Mouse (Mus musculus) midbrain, embryonic 13.5 days (tissue): ENCODE measurements around the gene Rcbtb2. TPM values are rescaled to one million over a fixed set of nuclear protein-coding genes. Genes with fewer than 3 reads are reported as not detected.
"Not testable (repeated sequence)": the region's sequence is repeated elsewhere in the genome, so short reads cannot be mapped to it uniquely, and the experiment has no call there.

ENCODE experiments used
- ATAC-seq: fragments of 200-750 bp; cut with Nextera tagmentation; 2 replicates; pipeline ENCODE4 v1.8.0; 2017; ENCODE audit warnings: mild to moderate bottlenecking, moderate TSS enrichment, moderate library complexity
- H3K27ac ChIP-seq: fragments of 300-500 bp; sonication (generic); 2 replicates; pipeline ENCODE4 v1.5.1; 2015; ENCODE audit warnings: inconsistent platforms, mild to moderate bottlenecking, moderate library complexity
- H3K27me3 ChIP-seq: fragments of 300-500 bp; sonication (generic); 2 replicates; pipeline ENCODE4 v1.6.1; 2015; ENCODE audit warnings: mild to moderate bottlenecking, inconsistent platforms
- H3K36me3 ChIP-seq: fragments of 300-500 bp; sonication (generic); 2 replicates; pipeline ENCODE4 v1.6.1; 2015; ENCODE audit warnings: mild to moderate bottlenecking, inconsistent platforms
- H3K4me1 ChIP-seq: fragments of 300-500 bp; sonication (generic); replicated peaks from 2 replicates; pipeline ENCODE4 v1.6.1; 2015; ENCODE audit warnings: inconsistent platforms
- H3K4me2 ChIP-seq: fragments of 300-500 bp; sonication (generic); replicated peaks from 2 replicates; pipeline ENCODE4 v1.6.1; 2015; ENCODE audit warnings: moderate library complexity, mild to moderate bottlenecking, inconsistent platforms
- H3K4me3 ChIP-seq: fragments of 300-500 bp; sonication (generic); replicated peaks from 2 replicates; pipeline ENCODE4 v1.5.1; 2015; ENCODE audit warnings: mild to moderate bottlenecking, inconsistent platforms
- H3K9ac ChIP-seq: fragments of 300-500 bp; sonication (generic); replicated peaks from 2 replicates; pipeline ENCODE4 v1.6.1; 2015; ENCODE audit warnings: mild to moderate bottlenecking, inconsistent platforms
- H3K9me3 ChIP-seq: fragments of 300-500 bp; sonication (generic); 2 replicates; pipeline ENCODE4 v1.6.1; 2016; ENCODE audit warnings: mild to moderate bottlenecking, inconsistent platforms
- WGBS: fragments of 180-500 bp; shearing (Covaris S2); methylation state at CpG from one replicate; pipeline ENCODE4 v1.1.7; 2015; 5-methylcytosine and 5-hydroxymethylcytosine counted together
- polyA plus RNA-seq: library from polyadenylated mRNA; unstranded; fragments of >200 nt; fragmentation: Nextera tagmentation; extraction: Ambion mirVana; gene quantifications from 2 replicates; pipeline ENCODE4 v1.2.1, GENCODE M21; 2015

Gene Rcbtb2
- 103 and 104 TPM in 2 replicates for polyA plus RNA-seq

- H3K27me3 ChIP-seq = no peaks in the 10 kb centered on the region
- H3K4me2 ChIP-seq = no peak within 1 kb of the TSS
- no peaks in the 10 kb centered on the region for H3K36me3 ChIP-seq
- H3K9ac ChIP-seq = no peak within 1 kb of the TSS
- peaks cover 9% of the 10 kb centered on the region for H3K4me1 ChIP-seq
- H3K27ac ChIP-seq = no peak within 1 kb of the TSS
- H3K9me3 ChIP-seq = no peaks in the 10 kb centered on the region
- no peak for ATAC-seq
- WGBS = 69% methylated on average over 4 of the region's 4 CpGs
- H3K4me3 ChIP-seq = no peak within 1 kb of the TSS
Measured at GRCm38 (mm10) chr14:73122923-73123278, at the start of gene Rcbtb2. Gene Rcbtb2, plus strand, starts transcription at chr14:73123037.

- no peaks in the 10 kb centered on the region for H3K27me3 ChIP-seq
- H3K9me3 ChIP-seq = no peaks in the 10 kb centered on the region
- H3K9ac ChIP-seq = no peak overlapping the region
- H3K27ac ChIP-seq = no peak overlapping the region
- H3K4me1 ChIP-seq = no peaks in the 10 kb centered on the region
- no peaks in the 10 kb centered on the region for H3K36me3 ChIP-seq
- WGBS = 89% methylated on average over 2 of the region's 2 CpGs
- no peak for ATAC-seq
- H3K4me2 ChIP-seq = no peak overlapping the region
- H3K4me3 ChIP-seq = no peak overlapping the region
Measured at GRCm38 (mm10) chr14:73083563-73083962, 39.3 kb upstream of the Rcbtb2 start.

GRCm38 (mm10) chr14:73086425-73086824 is 36.4 kb upstream of the Rcbtb2 start:
- Histone ChIP-seq H3K27ac (no peak overlapping the region), H3K9ac (no peak overlapping the region), H3K4me1 (no peaks in the 10 kb centered on the region), H3K27me3 (no peaks in the 10 kb centered on the region), H3K9me3 (no peaks in the 10 kb centered on the region), H3K36me3 (no peaks in the 10 kb centered on the region), H3K4me2 (no peak overlapping the region), H3K4me3 (no peak overlapping the region)
- 64% methylated on average over 3 of the region's 3 CpGs for WGBS
- ATAC-seq = no peak

GRCm38 (mm10) chr14:73087247-73087646 is 35.6 kb upstream of the Rcbtb2 start:
- Histone ChIP-seq H3K4me1 (no peaks in the 10 kb centered on the region), H3K36me3 (no peaks in the 10 kb centered on the region), H3K27me3 (no peaks in the 10 kb centered on the region), H3K9ac (no peak overlapping the region), H3K4me3 (no peak overlapping the region), H3K27ac (no peak overlapping the region), H3K4me2 (no peak overlapping the region), H3K9me3 (no peaks in the 10 kb centered on the region)
- 91% methylated on average over 5 of the region's 5 CpGs for WGBS
- no peak for ATAC-seq

GRCm38 (mm10) chr14:73087746-73088145 is 35.1 kb upstream of the Rcbtb2 start:
- no peaks in the 10 kb centered on the region for H3K27me3 ChIP-seq
- H3K4me1 ChIP-seq = no peaks in the 10 kb centered on the region
- no peak overlapping the region for H3K4me3 ChIP-seq
- ATAC-seq = no peak
- H3K27ac ChIP-seq = no peak overlapping the region
- H3K4me2 ChIP-seq = no peak overlapping the region
- 91% methylated on average over 5 of the region's 5 CpGs for WGBS
- no peak overlapping the region for H3K9ac ChIP-seq
- H3K9me3 ChIP-seq = no peaks in the 10 kb centered on the region
- no peaks in the 10 kb centered on the region for H3K36me3 ChIP-seq

- Histone ChIP-seq H3K27me3 (no peaks in the 10 kb centered on the region), H3K36me3 (no peaks in the 10 kb centered on the region), H3K27ac (no peak overlapping the region), H3K9me3 (no peaks in the 10 kb centered on the region), H3K4me3 (no peak overlapping the region), H3K4me2 (no peak overlapping the region), H3K9ac (no peak overlapping the region), H3K4me1 (no peaks in the 10 kb centered on the region)
- no peak for ATAC-seq
- WGBS = 100% methylated on average over 1 of the region's 1 CpGs
Measured at GRCm38 (mm10) chr14:73088224-73088623, 34.6 kb upstream of the Rcbtb2 start.

GRCm38 (mm10) chr14:73092871-73093270 is 30.0 kb upstream of the Rcbtb2 start:
- whole genome bisulfite sequencing = 87% methylated on average over 3 of the region's 3 CpGs
- H3K9ac ChIP-seq = no peak overlapping the region
- ATAC-seq = no peak
- no peak overlapping the region for H3K4me3 ChIP-seq
- no peaks in the 10 kb centered on the region for H3K4me1 ChIP-seq
- no peak overlapping the region for H3K4me2 ChIP-seq
- H3K27me3 ChIP-seq = no peaks in the 10 kb centered on the region
- H3K9me3 ChIP-seq = no peaks in the 10 kb centered on the region
- no peaks in the 10 kb centered on the region for H3K36me3 ChIP-seq
- no peak overlapping the region for H3K27ac ChIP-seq

GRCm38 (mm10) chr14:73094802-73095550 is 27.9 kb upstream of the Rcbtb2 start:
- Histone ChIP-seq H3K36me3 (no peaks in the 10 kb centered on the region), H3K27me3 (no peaks in the 10 kb centered on the region), H3K9ac (no peak overlapping the region), H3K27ac (no peak overlapping the region), H3K4me2 (no peak overlapping the region), H3K9me3 (no peaks in the 10 kb centered on the region), H3K4me3 (no peak overlapping the region), H3K4me1 (no peaks in the 10 kb centered on the region)
- WGBS = 83% methylated on average over 13 of the region's 13 CpGs
- no peak for ATAC-seq

- no peak overlapping the region for H3K9ac ChIP-seq
- peak; percentile 50; the same call in 1 of the 2 replicates for ATAC-seq
- 45% methylated on average over 10 of the region's 10 CpGs for WGBS
- no peak overlapping the region for H3K4me3 ChIP-seq
- no peaks in the 10 kb centered on the region for H3K9me3 ChIP-seq
- no peaks in the 10 kb centered on the region for H3K36me3 ChIP-seq
- H3K27ac ChIP-seq = no peak overlapping the region
- H3K4me2 ChIP-seq = no peak overlapping the region
- no peaks in the 10 kb centered on the region for H3K27me3 ChIP-seq
- H3K4me1 ChIP-seq = no peaks in the 10 kb centered on the region
Measured at GRCm38 (mm10) chr14:73098677-73099387, 24.0 kb upstream of the Rcbtb2 start.

GRCm38 (mm10) chr14:73102270-73102865 is 20.5 kb upstream of the Rcbtb2 start:
- Histone ChIP-seq H3K27ac (no peak overlapping the region), H3K4me3 (no peak overlapping the region), H3K27me3 (no peaks in the 10 kb centered on the region), H3K36me3 (no peaks in the 10 kb centered on the region), H3K4me1 (peaks cover 9% of the 10 kb centered on the region; the same call in 1 of the 2 replicates), H3K9me3 (no peaks in the 10 kb centered on the region), H3K4me2 (no peak overlapping the region), H3K9ac (no peak overlapping the region)
- 67% methylated on average over 12 of the region's 12 CpGs for WGBS
- no peak for ATAC-seq

GRCm38 (mm10) chr14:73102986-73103385 is 19.9 kb upstream of the Rcbtb2 start:
- 22% methylated on average over 4 of the region's 4 CpGs for WGBS
- H3K9ac ChIP-seq, ATAC-seq, H3K36me3 ChIP-seq, H3K4me3 ChIP-seq, H3K9me3 ChIP-seq, H3K27ac ChIP-seq, H3K4me1 ChIP-seq, H3K27me3 ChIP-seq, H3K4me2 ChIP-seq: not testable (repeated sequence)

- Histone ChIP-seq H3K4me3 (no peak overlapping the region), H3K4me2 (no peak overlapping the region), H3K4me1 (peaks cover 9% of the 10 kb centered on the region; the same call in 1 of the 2 replicates), H3K9ac (no peak overlapping the region), H3K9me3 (no peaks in the 10 kb centered on the region), H3K27me3 (no peaks in the 10 kb centered on the region), H3K36me3 (no peaks in the 10 kb centered on the region), H3K27ac (no peak overlapping the region)
- 90% methylated on average over 6 of the region's 6 CpGs for WGBS
- no peak for ATAC-seq
Measured at GRCm38 (mm10) chr14:73104913-73105312, 17.9 kb upstream of the Rcbtb2 start.
